Mouse (Mus musculus) embryonic facial prominence, embryonic 15.5 days (tissue): ENCODE measurements around the gene Pcsk5. TPM values are rescaled to one million over a fixed set of nuclear protein-coding genes. Genes with fewer than 3 reads are reported as not detected.

ENCODE experiments used
- ATAC-seq: fragments of 200-750 bp; cut with Nextera tagmentation; 2 replicates; pipeline ENCODE4 v1.8.0; 2017; ENCODE audit warnings: low read depth, moderate TSS enrichment; ENCODE audit not compliant: insufficient number of reproducible peaks, low FRiP score, low TSS enrichment
- H3K27ac ChIP-seq: fragments of 300-500 bp; sonication (generic); replicated peaks from 2 replicates; pipeline ENCODE4 v1.5.1; 2015; ENCODE audit warnings: mild to moderate bottlenecking, inconsistent platforms
- H3K27me3 ChIP-seq: fragments of 300-500 bp; sonication (generic); 2 replicates; pipeline ENCODE4 v1.6.1; 2015; ENCODE audit warnings: inconsistent platforms
- H3K36me3 ChIP-seq: fragments of 300-500 bp; sonication (generic); 2 replicates; pipeline ENCODE4 v1.6.1; 2015; ENCODE audit warnings: mild to moderate bottlenecking, inconsistent platforms
- H3K4me1 ChIP-seq: fragments of 300-500 bp; sonication (generic); 2 replicates; pipeline ENCODE4 v1.6.1; 2015; ENCODE audit warnings: inconsistent platforms
- H3K4me2 ChIP-seq: fragments of 300-500 bp; sonication (generic); replicated peaks from 2 replicates; pipeline ENCODE4 v1.6.1; 2015; ENCODE audit warnings: mild to moderate bottlenecking, inconsistent platforms
- H3K4me3 ChIP-seq: fragments of 300-500 bp; sonication (generic); replicated peaks from 2 replicates; pipeline ENCODE4 v1.5.1; 2015; ENCODE audit warnings: mild to moderate bottlenecking, inconsistent platforms
- H3K9ac ChIP-seq: fragments of 300-500 bp; sonication (generic); 2 replicates; pipeline ENCODE4 v1.6.1; 2015; ENCODE audit warnings: inconsistent platforms
- H3K9me3 ChIP-seq: fragments of 300-500 bp; sonication (generic); replicated peaks from 2 replicates; pipeline ENCODE4 v1.6.1; 2016; ENCODE audit warnings: inconsistent platforms
- WGBS: fragments of 180-500 bp; shearing (Covaris S2); methylation state at CpG from one replicate; pipeline ENCODE4 v1.1.7; 2015; 5-methylcytosine and 5-hydroxymethylcytosine counted together
- polyA plus RNA-seq: library from polyadenylated mRNA; unstranded; fragments of >200 nt; fragmentation: Nextera tagmentation; extraction: Ambion mirVana; gene quantifications from 2 replicates; pipeline ENCODE4 v1.2.1, GENCODE M21; 2015

The Pcsk5 gene
- 20.4 and 24.0 TPM in 2 replicates for polyA plus RNA-seq

DNA sequence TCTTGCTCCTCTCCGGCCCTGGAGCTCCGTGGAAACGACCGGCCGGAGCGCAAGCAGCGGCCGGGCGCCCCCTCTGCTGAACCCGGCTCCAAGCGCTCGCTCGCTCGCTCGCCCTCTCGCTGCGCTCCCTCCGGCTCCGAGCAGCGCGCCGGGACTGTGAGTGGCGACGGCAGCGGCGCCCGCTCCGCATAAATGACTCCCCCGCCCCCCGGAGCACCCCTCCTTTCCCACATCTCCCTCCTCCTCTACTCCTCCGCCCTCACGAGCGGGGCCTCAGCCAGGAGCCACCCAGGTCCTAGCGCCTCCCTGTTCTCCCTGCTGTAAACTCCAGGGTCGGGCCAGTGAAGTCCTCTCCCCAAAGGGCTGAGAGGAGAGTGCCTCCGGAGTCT is at the start of gene Pcsk5:
Gene Pcsk5 (minus strand): TSS at position 162 of the 389 bp plus-strand sequence.
- ATAC-seq: peak; percentile 95
- H3K4me1 ChIP-seq: peaks cover 15% of the 10 kb centered on the region; the same call in 1 of the 2 replicates
- H3K36me3 ChIP-seq: no peaks in the 10 kb centered on the region
- H3K27ac ChIP-seq: peak within 1 kb of the TSS; percentile 88
- H3K9ac ChIP-seq: peak within 1 kb of the TSS; percentile 63
- WGBS: 1% methylated on average over 20 of the region's 36 CpGs
- peak within 1 kb of the TSS; percentile 86 for H3K4me2 ChIP-seq
- no peaks in the 10 kb centered on the region for H3K9me3 ChIP-seq
- peak within 1 kb of the TSS; percentile 75 for H3K4me3 ChIP-seq
- H3K27me3 ChIP-seq: no peaks in the 10 kb centered on the region

DNA sequence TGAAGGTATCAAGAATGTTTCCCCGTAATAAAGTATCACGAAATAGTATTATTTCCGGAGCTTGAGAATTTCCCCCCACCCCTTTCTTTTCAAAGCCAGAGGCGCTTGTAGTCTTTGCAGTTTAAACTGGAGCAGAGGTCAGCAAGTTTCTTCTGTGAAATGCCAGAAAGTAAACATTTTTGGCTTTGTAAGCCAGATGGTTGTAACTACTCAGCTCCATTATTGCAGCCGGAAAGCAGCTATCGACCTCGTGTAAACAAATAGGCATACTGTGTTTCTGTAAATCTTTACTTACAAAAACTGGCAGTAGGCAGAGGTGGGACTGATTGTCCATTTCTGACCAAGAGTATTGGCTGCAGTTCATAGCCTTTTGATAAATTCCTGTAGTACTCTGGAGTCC is 38.4 kb upstream of the Pcsk5 start:
- 40% methylated on average over 7 of the region's 7 CpGs for WGBS
- no peak for ATAC-seq
- Histone ChIP-seq H3K4me1 (peaks cover 7% of the 10 kb centered on the region; the same call in 1 of the 2 replicates), H3K9me3 (no peaks in the 10 kb centered on the region), H3K4me3 (no peak overlapping the region), H3K27ac (no peak overlapping the region), H3K36me3 (no peaks in the 10 kb centered on the region), H3K9ac (no peak overlapping the region), H3K27me3 (no peaks in the 10 kb centered on the region), H3K4me2 (no peak overlapping the region)

DNA sequence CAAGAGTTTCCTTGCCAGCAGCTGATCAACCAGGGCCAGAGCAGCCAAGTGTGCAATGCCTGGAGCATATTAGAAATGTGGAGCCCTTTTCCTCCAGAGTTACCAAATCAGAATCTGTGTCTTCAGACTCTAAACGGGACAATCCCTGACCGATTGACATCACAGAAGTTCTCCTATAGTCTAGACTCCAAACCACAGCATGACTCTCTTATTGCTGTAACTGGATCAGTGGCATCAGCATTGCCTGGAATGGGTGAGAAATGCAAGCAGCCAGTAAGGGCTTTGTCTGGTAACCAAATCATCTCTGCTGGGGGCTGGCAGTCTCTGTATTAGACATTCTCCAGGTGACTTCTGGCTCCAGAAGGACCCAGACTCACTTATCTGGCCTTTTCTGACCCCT is 37.0 kb upstream of the Pcsk5 start:
- no peak overlapping the region for H3K9ac ChIP-seq
- no peak overlapping the region for H3K27ac ChIP-seq
- no peaks in the 10 kb centered on the region for H3K27me3 ChIP-seq
- H3K4me2 ChIP-seq: no peak overlapping the region
- no peak overlapping the region for H3K4me3 ChIP-seq
- no peaks in the 10 kb centered on the region for H3K9me3 ChIP-seq
- peaks cover 7% of the 10 kb centered on the region; the same call in 1 of the 2 replicates for H3K4me1 ChIP-seq
- no peak for ATAC-seq
- WGBS: 16% methylated on average over 2 of the region's 2 CpGs
- no peaks in the 10 kb centered on the region for H3K36me3 ChIP-seq

DNA sequence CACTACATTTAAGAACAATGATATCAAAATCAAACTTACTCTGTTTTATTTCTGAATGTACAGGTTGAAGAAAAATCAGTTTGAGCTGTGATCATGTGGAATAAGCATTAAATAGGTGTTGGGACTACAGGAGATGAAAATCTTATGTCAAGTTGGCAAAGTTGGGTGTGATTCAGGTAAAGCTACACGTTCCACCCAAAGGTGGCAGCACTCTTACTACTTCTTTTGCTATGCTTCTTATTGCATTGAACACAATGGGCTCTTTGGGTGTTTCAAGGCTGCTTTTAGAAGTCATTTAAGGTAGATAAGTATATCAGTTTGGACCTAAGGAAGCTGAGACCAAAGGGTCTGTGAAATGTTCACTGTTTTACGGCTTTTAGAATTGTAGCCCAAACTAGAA is 36.3 kb upstream of the Pcsk5 start:
- H3K27ac ChIP-seq: no peak overlapping the region
- no peaks in the 10 kb centered on the region for H3K9me3 ChIP-seq
- H3K4me2 ChIP-seq: no peak overlapping the region
- H3K4me3 ChIP-seq: no peak overlapping the region
- peaks cover 7% of the 10 kb centered on the region; the same call in 1 of the 2 replicates for H3K4me1 ChIP-seq
- no peak overlapping the region for H3K9ac ChIP-seq
- no peaks in the 10 kb centered on the region for H3K27me3 ChIP-seq
- no peak for ATAC-seq
- no peaks in the 10 kb centered on the region for H3K36me3 ChIP-seq
- WGBS: 50% methylated on average over 2 of the region's 2 CpGs

DNA sequence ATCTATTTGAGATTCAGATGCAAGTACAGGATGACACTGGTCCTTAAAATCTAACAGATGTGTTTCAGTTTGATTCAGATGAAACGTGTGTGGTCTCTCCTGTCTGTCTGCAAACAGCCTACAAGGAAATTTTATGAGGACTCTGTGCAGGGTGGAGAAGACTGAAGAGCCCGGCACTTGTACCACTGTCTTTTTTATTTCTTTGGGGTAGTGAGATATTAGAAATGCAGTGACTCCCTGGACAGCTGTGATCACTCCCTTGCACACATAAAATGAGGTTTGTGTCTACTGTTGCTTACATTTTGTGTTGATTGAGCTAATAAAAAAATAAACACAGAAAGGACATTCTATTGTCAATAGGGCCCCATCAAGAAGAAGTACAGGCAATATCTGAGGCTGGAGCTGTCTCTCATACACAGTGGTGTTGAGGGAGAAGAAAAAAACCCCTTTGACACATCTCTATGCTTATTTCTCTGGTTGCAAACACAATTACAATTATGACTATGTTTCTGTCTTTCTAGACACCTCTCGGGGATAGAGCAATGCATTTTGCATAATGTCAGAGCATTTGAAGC is 29.0 kb upstream of the Pcsk5 start:
- no peaks in the 10 kb centered on the region for H3K27me3 ChIP-seq
- H3K4me1 ChIP-seq: no peaks in the 10 kb centered on the region
- no peak for ATAC-seq
- no peak overlapping the region for H3K9ac ChIP-seq
- WGBS: 75% methylated on average over 3 of the region's 3 CpGs
- no peaks in the 10 kb centered on the region for H3K9me3 ChIP-seq
- no peaks in the 10 kb centered on the region for H3K36me3 ChIP-seq
- H3K4me2 ChIP-seq: no peak overlapping the region
- H3K4me3 ChIP-seq: no peak overlapping the region
- no peak overlapping the region for H3K27ac ChIP-seq

DNA sequence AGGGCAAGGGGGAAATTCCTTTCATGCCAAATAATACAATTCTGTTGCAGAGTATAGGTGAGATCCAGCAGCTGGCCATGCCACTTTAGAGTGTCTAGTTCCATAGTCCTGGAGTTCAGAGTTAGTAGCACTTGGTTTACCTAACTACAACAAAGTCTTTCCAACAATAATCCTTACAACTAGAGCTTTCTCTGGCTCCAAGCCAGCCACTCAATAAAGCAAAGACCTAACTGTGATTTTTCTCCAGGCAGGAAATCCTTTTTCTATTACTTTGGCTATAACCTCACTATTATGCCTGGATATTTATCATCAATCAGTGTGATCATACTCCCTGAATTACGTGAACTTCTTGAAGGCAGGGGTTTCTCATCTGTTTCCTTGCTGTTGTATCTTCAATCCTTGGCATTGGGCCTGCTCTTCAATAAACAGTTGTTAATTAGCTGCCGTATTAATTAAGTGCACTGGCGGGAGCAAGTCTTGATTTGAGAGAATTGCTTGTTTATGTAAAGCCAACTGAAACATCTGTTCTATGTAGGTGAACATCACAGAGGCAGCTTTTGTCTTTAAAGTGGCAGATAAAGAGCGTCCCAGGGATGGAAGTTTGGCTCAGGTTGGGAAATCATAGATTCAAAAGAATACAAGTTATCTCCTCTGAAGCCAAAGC is 23.1 kb upstream of the Pcsk5 start:
- Histone ChIP-seq H3K4me1 (no peaks in the 10 kb centered on the region), H3K4me2 (no peak overlapping the region), H3K9me3 (no peaks in the 10 kb centered on the region), H3K4me3 (no peak overlapping the region), H3K9ac (no peak overlapping the region), H3K36me3 (no peaks in the 10 kb centered on the region), H3K27ac (no peak overlapping the region), H3K27me3 (no peaks in the 10 kb centered on the region)
- no peak for ATAC-seq
- 50% methylated on average over 4 of the region's 4 CpGs for WGBS

DNA sequence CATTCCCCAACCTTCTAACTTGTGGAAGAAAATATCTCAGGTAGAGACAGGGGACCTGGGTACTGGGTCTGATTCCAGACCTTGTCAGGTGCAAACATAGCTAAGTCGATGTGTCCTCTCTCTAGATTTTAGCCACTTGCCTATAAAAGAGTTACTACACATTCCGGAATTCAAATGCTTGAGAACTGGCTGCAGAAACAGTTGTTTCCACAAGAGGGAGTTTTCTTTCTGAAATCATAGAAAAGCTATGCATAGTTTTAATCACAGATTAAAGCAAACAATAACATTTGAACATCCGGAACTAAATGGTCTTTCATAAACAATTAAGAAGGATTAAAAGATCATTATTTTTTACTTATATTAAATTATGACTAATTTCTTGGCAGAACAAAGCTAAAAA is 19.3 kb upstream of the Pcsk5 start:
- H3K4me2 ChIP-seq: no peak overlapping the region
- H3K27ac ChIP-seq: no peak overlapping the region
- ATAC-seq: no peak
- H3K27me3 ChIP-seq: no peaks in the 10 kb centered on the region
- no peak overlapping the region for H3K4me3 ChIP-seq
- no peaks in the 10 kb centered on the region for H3K4me1 ChIP-seq
- 43% methylated on average over 3 of the region's 3 CpGs for WGBS
- H3K9me3 ChIP-seq: no peaks in the 10 kb centered on the region
- no peak overlapping the region for H3K9ac ChIP-seq
- H3K36me3 ChIP-seq: no peaks in the 10 kb centered on the region

DNA sequence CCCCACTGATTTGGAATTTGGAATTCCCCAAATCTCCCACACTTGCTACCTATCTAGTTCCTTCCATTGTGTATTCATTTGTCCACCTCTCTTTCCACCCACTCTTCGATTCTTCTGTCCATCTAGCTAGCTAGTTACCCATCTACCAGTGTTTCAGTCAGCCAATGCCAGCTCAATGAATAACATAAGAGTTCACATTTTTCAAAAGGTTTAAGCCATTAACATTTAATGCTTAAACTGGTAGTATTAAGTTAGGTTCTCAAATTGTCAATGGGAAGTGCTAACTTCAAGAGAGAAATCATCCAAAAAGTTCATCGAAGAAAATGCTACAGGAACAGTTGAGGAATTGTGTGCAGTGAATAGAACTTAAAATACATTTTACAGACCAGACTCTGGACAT is 11.0 kb upstream of the Pcsk5 start:
- Histone ChIP-seq H3K27me3 (no peaks in the 10 kb centered on the region), H3K4me1 (no peaks in the 10 kb centered on the region), H3K27ac (no peak overlapping the region), H3K4me3 (no peak overlapping the region), H3K9me3 (no peaks in the 10 kb centered on the region), H3K4me2 (no peak overlapping the region), H3K9ac (no peak overlapping the region), H3K36me3 (no peaks in the 10 kb centered on the region)
- 88% methylated on average over 2 of the region's 2 CpGs for WGBS
- no peak for ATAC-seq

DNA sequence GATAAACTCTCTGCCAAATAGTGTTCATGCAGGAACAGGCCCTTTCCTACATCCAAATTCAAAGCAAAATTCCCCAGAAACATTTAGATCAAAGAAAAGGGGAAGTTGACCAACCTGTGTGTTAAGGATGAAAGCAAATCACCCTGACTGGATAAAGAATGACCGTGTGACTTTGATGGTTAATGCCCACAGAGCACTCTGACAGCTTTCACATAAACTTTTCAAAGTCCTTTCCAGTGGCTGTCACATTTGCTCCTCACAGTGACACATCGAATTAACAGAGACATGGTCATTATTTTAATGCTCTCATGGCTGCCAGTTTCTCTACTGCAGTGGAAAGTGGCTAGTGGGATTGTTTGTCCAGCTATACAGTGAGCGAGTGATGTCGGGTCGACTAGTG is 8.5 kb upstream of the Pcsk5 start:
- H3K9me3 ChIP-seq: no peaks in the 10 kb centered on the region
- H3K4me2 ChIP-seq: no peak overlapping the region
- WGBS: 69% methylated on average over 5 of the region's 5 CpGs
- no peaks in the 10 kb centered on the region for H3K4me1 ChIP-seq
- H3K9ac ChIP-seq: no peak overlapping the region
- no peaks in the 10 kb centered on the region for H3K27me3 ChIP-seq
- no peak for ATAC-seq
- no peaks in the 10 kb centered on the region for H3K36me3 ChIP-seq
- H3K4me3 ChIP-seq: no peak overlapping the region
- no peak overlapping the region for H3K27ac ChIP-seq

DNA sequence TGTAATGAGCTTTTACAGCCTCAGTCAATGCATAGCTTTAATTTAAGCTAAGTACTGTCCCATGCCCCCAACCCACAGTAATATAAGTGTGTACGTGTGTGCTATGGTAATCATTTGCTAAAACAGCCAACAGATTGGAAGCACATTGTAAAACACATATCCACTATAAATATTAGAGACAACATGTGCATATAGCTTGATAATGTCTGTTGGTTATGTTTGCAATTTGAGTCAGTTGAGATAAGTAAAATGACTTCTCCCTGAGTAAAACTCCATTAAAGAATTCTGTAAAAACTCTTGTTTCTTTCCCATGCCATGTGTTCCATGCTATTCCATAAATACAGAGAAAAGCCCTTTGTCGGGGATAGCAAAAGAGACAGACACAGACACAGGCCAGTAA is 4.2 kb upstream of the Pcsk5 start:
- H3K36me3 ChIP-seq: no peaks in the 10 kb centered on the region
- H3K27ac ChIP-seq: no peak overlapping the region
- H3K4me2 ChIP-seq: no peak overlapping the region
- no peak overlapping the region for H3K9ac ChIP-seq
- H3K4me3 ChIP-seq: no peak overlapping the region
- H3K27me3 ChIP-seq: no peaks in the 10 kb centered on the region
- no peaks in the 10 kb centered on the region for H3K9me3 ChIP-seq
- 0 out of 2 replicates have a peak, but pooled peaks cover 1% of the 10 kb centered on the region for H3K4me1 ChIP-seq
- WGBS: 68% methylated on average over 2 of the region's 2 CpGs
- no peak for ATAC-seq

DNA sequence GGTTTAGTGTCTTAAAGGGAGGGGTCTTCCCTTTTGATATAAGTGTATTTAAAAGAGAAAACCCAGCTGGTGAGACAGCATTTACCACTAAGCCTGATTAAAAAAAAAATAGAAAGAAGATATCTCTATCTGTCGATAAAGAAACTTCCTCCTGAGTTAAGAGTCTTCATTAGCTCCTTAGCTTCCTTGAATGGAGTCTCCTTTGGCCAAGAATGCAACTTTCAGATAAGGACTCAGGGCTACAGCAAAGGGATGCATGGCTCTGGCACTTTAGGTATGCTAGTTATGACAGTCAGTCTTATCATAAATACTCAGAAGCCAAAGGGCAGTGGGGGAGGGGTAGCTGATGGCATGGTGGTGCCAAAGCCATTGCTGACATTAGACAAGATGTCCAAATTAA is 2.4 kb upstream of the Pcsk5 start:
- WGBS: 74% methylated on average over 1 of the region's 1 CpGs
- H3K4me3 ChIP-seq: no peak overlapping the region
- no peak overlapping the region for H3K4me2 ChIP-seq
- H3K9me3 ChIP-seq: no peaks in the 10 kb centered on the region
- no peaks in the 10 kb centered on the region for H3K27me3 ChIP-seq
- no peak overlapping the region for H3K9ac ChIP-seq
- H3K4me1 ChIP-seq: peaks cover 15% of the 10 kb centered on the region; the same call in 1 of the 2 replicates
- H3K36me3 ChIP-seq: no peaks in the 10 kb centered on the region
- H3K27ac ChIP-seq: no peak overlapping the region
- ATAC-seq: no peak
